Mouse (Mus musculus) E14TG2a.4 (cell line): ENCODE measurements around the gene Mfsd6l.

Experiments used
- CTCF ChIP-seq: conservative IDR thresholded peaks from 2 replicates; pipeline ENCODE4 v1.5.1; 2014; ENCODE audit warnings: low read length
- POU5F1 ChIP-seq: IDR thresholded peaks from 2 replicates; pipeline ENCODE4 v1.6.1; 2014; ENCODE audit warnings: low read length, borderline replicate concordance

GRCm38 (mm10) chr11:68520439-68520838, 35.5 kb upstream of the Mfsd6l start:
- TF ChIP-seq CTCF (no peak), POU5F1 (no peak)
